15 mouse cellular contexts compared by ENCODE assay signal in the genomic region with DNA sequence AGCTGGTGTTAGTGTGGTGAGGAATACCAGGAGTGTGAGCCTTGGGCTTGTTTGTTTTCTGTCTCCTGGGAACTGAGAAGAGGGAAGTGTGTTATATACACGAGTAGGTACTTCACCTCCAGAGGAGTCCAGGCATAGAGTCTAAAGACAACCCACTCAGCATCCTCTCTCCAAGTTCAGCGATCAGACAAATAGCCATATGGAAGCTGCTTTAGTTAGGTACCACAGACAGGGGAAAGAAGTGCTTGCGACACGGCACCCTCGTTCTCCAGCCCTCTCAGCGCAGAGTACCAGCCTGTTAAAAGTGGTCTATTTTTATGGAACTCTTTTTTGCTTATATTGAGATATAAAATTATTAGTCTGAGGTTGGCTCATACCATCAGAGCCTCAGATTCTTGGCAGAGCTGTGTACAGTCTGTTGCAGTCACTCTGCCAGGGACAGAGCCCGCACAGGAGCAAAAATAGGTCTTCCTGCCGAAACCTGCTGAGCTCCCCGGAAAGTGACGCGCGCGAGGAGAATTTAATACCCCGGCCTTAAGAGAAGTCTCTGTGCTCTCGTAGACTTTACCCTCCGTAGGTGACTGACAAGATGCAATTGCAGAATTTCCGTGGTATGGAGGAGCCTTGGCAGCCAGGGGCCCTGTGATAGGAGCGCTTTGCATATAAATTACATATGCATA.
DNase-seq lines count a peak whose midpoint lies in the region; ATAC-seq and TF ChIP-seq lines count a peak whose summit lies in the region.
"Had no signal": no experiment of that assay in that cellular context is flagged by ENCODE, and none has a peak within 500 bp of the region (broad histone marks: within the 10 kb centered on the region; RNA-seq: fewer than 3 reads in every experiment).

No protein-coding gene starts in this region.

- WGBS in forebrain, embryonic 14.5 days = 68% methylated on average over 18 of the region's 18 CpGs
- 77% methylated on average over 18 of the region's 18 CpGs for WGBS in forebrain, embryonic 10.5 days

- H3K4me3 ChIP-seq in forebrain, embryonic 14.5 days (ENCODE audit: low read depth, low read length) = no peak overlapping the region
- H3K4me3 ChIP-seq in forebrain, embryonic 10.5 days = no peak overlapping the region
- H3K4me3 ChIP-seq in layer of hippocampus, adult 2 months = 0 out of 2 replicates have a peak overlapping the region, but pooled peaks have one; percentile 11
- H3K4me3 ChIP-seq: embryonic facial prominence, embryonic 13.5 days; heart, adult 2 months; hindbrain, embryonic 13.5 days; liver, embryonic 15.5 days had no signal

- no peak overlapping the region for H3K4me2 ChIP-seq in forebrain, embryonic 14.5 days (ENCODE audit: low read length)
- H3K4me2 ChIP-seq: embryonic facial prominence, embryonic 13.5 days; hindbrain, embryonic 13.5 days; liver, embryonic 15.5 days had no signal

- H3K27ac ChIP-seq in forebrain, embryonic 14.5 days (ENCODE audit: low read depth, low read length) = peak overlapping the region; percentile 53
- no peak overlapping the region for H3K27ac ChIP-seq in forebrain, embryonic 10.5 days
- peak overlapping the region; percentile 88 for H3K27ac ChIP-seq in layer of hippocampus, adult 2 months
- H3K27ac ChIP-seq: embryonic facial prominence, embryonic 13.5 days; heart, adult 2 months; hindbrain, embryonic 13.5 days; liver, embryonic 15.5 days; stomach, postnatal 0 days had no signal

- 0 out of 2 replicates have a peak, but pooled peaks cover 2% of the 10 kb centered on the region for H3K4me1 ChIP-seq in forebrain, embryonic 14.5 days (ENCODE audit: control insufficient read depth, insufficient read depth, low read length)
- peaks cover 4% of the 10 kb centered on the region; the same call in 1 of the 2 replicates for H3K4me1 ChIP-seq in forebrain, embryonic 10.5 days
- H3K4me1 ChIP-seq: liver, embryonic 15.5 days had no signal

- TF ChIP-seq CTCF in layer of hippocampus, adult 2 months (conservative IDR thresholded peaks at IDR 0.05) = no peak

- H3K9me3 ChIP-seq in forebrain, embryonic 14.5 days (replicated peaks; ENCODE audit: control insufficient read depth, low read length) = no peaks in the 10 kb centered on the region
- H3K9me3 ChIP-seq in forebrain, embryonic 10.5 days = no peaks in the 10 kb centered on the region
- H3K9me3 ChIP-seq: embryonic facial prominence, embryonic 13.5 days; hindbrain, embryonic 13.5 days; liver, embryonic 15.5 days had no signal

- 0 out of 2 replicates have a peak, but pooled peaks have one; percentile 15 for ATAC-seq in forebrain, embryonic 14.5 days

- no peaks in the 10 kb centered on the region for H3K27me3 ChIP-seq in forebrain, embryonic 14.5 days (replicated peaks; ENCODE audit: control insufficient read depth, insufficient read depth, low read length)
- 0 out of 2 replicates have a peak, but pooled peaks cover 3% of the 10 kb centered on the region for H3K27me3 ChIP-seq in forebrain, embryonic 10.5 days (ENCODE audit: poor library complexity, severe bottlenecking)
- H3K27me3 ChIP-seq: embryonic facial prominence, embryonic 13.5 days; hindbrain, embryonic 13.5 days; liver, embryonic 15.5 days had no signal

- peak; percentile 59 for DNase-seq in forebrain, embryonic 14.5 days (ENCODE audit: low spot score)
- DNase-seq in forebrain, embryonic 10.5 days (ENCODE audit: extremely low spot score, low spot score) = no peak
- DNase-seq in right cerebral cortex, adult 2 months (ENCODE audit: low spot score in 2 of 2) = peak; percentile 51 to 57
- no peak for DNase-seq in right cerebral cortex, postnatal 14 days
- peak; percentile 71 to 83 for DNase-seq in layer of hippocampus, adult 2 months (ENCODE audit: low spot score in 2 of 2)
- peak; percentile 73 for DNase-seq in telencephalon, adult 2 months (ENCODE audit: low read depth, low spot score)
- DNase-seq in urinary bladder, postnatal 14 days (ENCODE audit: low spot score) = no peak
- DNase-seq in embryo, embryonic 10 days (ENCODE audit: low spot score) = no peak
- DNase-seq: heart, adult 2 months; kidney, postnatal 36 days; midbrain, embryonic 14.5 days had no signal

- H3K36me3 ChIP-seq in forebrain, embryonic 14.5 days (ENCODE audit: control insufficient read depth, insufficient read depth, low read length) = no peaks in the 10 kb centered on the region
- no peaks in the 10 kb centered on the region for H3K36me3 ChIP-seq in forebrain, embryonic 10.5 days (replicated peaks)
- H3K36me3 ChIP-seq: embryonic facial prominence, embryonic 13.5 days; hindbrain, embryonic 13.5 days; liver, embryonic 15.5 days had no signal

- H3K9ac ChIP-seq in forebrain, embryonic 14.5 days (ENCODE audit: low read length) = no peak overlapping the region; the same call in 1 of the 2 replicates
- H3K9ac ChIP-seq: embryonic facial prominence, embryonic 13.5 days; hindbrain, embryonic 13.5 days; liver, embryonic 15.5 days had no signal

Comparison
In these comparisons a context has a peak if more than half of its experiments do, and no peak if none do; other contexts are left out.
1. DNase-seq: peak in forebrain, embryonic 14.5 days (single experiment), right cerebral cortex, adult 2 months (2 of 2), layer of hippocampus, adult 2 months (2 of 2) and telencephalon, adult 2 months (single experiment); none in forebrain, embryonic 10.5 days (single experiment), right cerebral cortex, postnatal 14 days (single experiment), urinary bladder, postnatal 14 days (single experiment) and embryo, embryonic 10 days (single experiment).